Mouse (Mus musculus): ENCODE data around the gene Akap2. TPM values are rescaled to one million over a fixed set of nuclear protein-coding genes. Genes with fewer than 3 reads are reported as not detected.

Gene Akap2
- polyA plus RNA-seq, 1 experiment: 20.8 TPM

DNA sequence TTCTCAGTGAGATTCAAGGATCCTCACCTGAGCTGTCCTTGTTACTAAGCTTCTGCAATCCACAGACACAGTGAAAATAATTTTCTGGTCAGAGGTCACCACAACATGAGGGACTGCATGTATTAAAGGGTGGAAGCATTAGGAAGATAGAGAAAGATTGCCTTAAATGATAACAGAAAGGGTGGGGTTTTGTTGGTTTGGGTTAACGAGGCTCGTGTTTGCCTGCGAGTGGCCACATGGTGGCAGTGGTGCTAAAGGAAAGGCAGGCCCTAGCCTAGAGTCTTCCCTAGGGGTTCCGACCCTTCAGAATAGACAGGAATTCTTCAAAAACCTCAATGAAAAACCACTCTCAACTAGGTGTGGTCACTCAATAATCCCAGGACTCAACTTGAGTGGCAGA, 183.8 kb downstream of the Akap2 start:
- no peak overlapping the region for H3K27ac ChIP-seq (ENCODE audit: insufficient read depth, low read length)
- H3K4me3 ChIP-seq (ENCODE audit: insufficient read depth, low read length): no peak overlapping the region
- H3K4me1 ChIP-seq (ENCODE audit: control insufficient read depth, insufficient read depth, low read length): no peaks in the 10 kb centered on the region
- peak; percentile 81 for TF ChIP-seq CTCF (IDR thresholded peaks at IDR 0.05; ENCODE audit: extremely low read depth, insufficient read depth, low read length)
- TF ChIP-seq POLR2A (IDR thresholded peaks at IDR 0.05; ENCODE audit: extremely low read depth, insufficient read depth, low read length): no peak

DNA sequence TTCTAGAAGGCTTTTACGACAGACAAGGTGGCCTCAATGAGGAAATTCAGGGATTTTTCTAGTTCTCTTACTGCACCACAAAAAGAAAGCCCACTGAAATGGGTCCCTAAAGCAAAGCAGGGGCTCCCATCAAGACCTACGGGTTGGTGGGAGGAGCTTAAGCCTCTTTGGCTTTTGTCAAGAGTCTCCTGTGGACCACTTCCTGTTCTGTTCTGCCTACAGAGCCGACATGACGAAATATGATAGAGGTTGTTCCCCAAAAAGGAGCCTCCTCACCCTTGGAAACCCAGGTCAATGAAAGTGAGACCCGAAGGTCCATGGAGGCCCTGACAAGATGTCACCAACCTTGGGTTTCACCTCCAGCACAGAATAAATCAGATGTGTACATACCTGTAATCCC, 185.2 kb downstream of the Akap2 start:
- no peaks in the 10 kb centered on the region for H3K4me1 ChIP-seq (ENCODE audit: control insufficient read depth, insufficient read depth, low read length)
- H3K27ac ChIP-seq (ENCODE audit: insufficient read depth, low read length): no peak overlapping the region
- no peak overlapping the region for H3K4me3 ChIP-seq (ENCODE audit: insufficient read depth, low read length)
- TF ChIP-seq POLR2A (IDR thresholded peaks at IDR 0.05; ENCODE audit: extremely low read depth, insufficient read depth, low read length) (no peak), CTCF (IDR thresholded peaks at IDR 0.05; ENCODE audit: extremely low read depth, insufficient read depth, low read length) (no peak)

DNA sequence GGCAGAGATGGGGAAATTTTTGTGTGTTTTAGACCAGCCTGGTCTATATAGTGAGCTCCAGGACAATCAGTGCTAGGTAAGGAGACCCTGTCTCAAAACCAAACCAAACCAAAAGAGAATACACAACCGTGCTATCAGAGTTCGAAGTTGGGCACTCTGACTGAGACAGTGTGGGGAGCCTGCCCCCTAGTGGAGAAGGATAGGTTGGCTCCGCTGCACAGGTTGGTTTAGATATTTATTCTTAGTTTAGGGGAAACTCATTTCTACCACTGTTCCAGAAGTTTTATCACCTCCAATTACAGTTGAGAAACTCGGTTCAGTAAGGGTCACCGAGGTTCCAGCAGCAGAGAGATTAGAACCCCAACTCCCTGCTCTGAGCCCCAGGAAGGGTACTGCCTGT, 186.8 kb downstream of the Akap2 start:
- Histone ChIP-seq H3K27ac (ENCODE audit: insufficient read depth, low read length) (no peak overlapping the region), H3K4me3 (ENCODE audit: insufficient read depth, low read length) (no peak overlapping the region), H3K4me1 (ENCODE audit: control insufficient read depth, insufficient read depth, low read length) (no peaks in the 10 kb centered on the region)
- TF ChIP-seq POLR2A (IDR thresholded peaks at IDR 0.05; ENCODE audit: extremely low read depth, insufficient read depth, low read length) (no peak), CTCF (IDR thresholded peaks at IDR 0.05; ENCODE audit: extremely low read depth, insufficient read depth, low read length) (peak; percentile 90)

DNA sequence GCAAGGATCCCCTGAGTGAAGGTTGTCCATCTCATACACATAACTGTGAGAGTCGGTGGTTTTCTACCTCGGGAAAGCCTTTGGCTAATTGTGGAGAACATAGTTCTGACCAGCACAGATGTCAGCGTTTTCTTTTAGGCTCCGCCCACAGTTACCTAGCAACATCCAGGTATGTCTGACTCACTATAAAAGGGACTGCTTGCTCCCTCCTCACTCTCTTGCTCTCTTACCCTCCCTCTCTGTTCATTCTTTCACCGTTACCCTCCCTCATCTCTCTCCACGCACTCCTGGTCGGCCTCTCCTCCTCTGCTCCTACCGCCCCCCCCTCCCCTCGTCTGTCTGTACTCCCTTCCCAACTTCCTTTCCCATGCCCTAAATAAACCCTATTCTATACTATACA, 187.2 kb downstream of the Akap2 start:
- H3K27ac ChIP-seq (ENCODE audit: insufficient read depth, low read length): no peak overlapping the region
- no peak overlapping the region for H3K4me3 ChIP-seq (ENCODE audit: insufficient read depth, low read length)
- no peaks in the 10 kb centered on the region for H3K4me1 ChIP-seq (ENCODE audit: control insufficient read depth, insufficient read depth, low read length)
- TF ChIP-seq POLR2A (IDR thresholded peaks at IDR 0.05; ENCODE audit: extremely low read depth, insufficient read depth, low read length) (no peak), CTCF (IDR thresholded peaks at IDR 0.05; ENCODE audit: extremely low read depth, insufficient read depth, low read length) (no peak)

- TF ChIP-seq CTCF (IDR thresholded peaks at IDR 0.05; ENCODE audit: extremely low read depth, insufficient read depth, low read length): no peak
- TF ChIP-seq POLR2A (IDR thresholded peaks at IDR 0.05; ENCODE audit: extremely low read depth, insufficient read depth, low read length): no peak
- Histone ChIP-seq H3K27ac (ENCODE audit: insufficient read depth, low read length) (no peak overlapping the region), H3K4me3 (ENCODE audit: insufficient read depth, low read length) (no peak overlapping the region), H3K4me1 (ENCODE audit: control insufficient read depth, insufficient read depth, low read length) (no peaks in the 10 kb centered on the region)
Measured at GRCm38 (mm10) chr4:57906708-57907107, 189.3 kb downstream of the Akap2 start.

DNA sequence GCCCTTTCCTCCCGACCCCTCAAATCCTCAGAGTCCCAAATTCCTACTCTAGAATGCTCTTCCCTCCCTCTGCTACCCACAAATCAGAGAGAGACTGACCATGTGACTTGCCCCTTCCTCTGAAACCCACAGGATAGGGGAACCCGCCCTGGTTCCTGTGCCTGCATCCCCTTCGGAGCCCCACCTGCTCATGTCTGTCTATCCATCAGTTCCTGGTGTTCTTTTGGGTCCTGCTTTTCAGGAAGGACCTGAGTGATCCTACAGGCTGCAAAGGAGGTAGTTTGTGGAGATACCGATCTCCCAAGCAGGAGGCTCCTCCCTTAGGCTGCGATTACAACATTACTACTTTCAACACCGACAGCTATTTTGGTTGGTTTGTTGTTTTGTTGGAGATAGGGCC, 191.4 kb downstream of the Akap2 start:
- Histone ChIP-seq H3K4me3 (ENCODE audit: insufficient read depth, low read length) (no peak overlapping the region), H3K4me1 (ENCODE audit: control insufficient read depth, insufficient read depth, low read length) (no peaks in the 10 kb centered on the region), H3K27ac (ENCODE audit: insufficient read depth, low read length) (no peak overlapping the region)
- TF ChIP-seq CTCF (IDR thresholded peaks at IDR 0.05; ENCODE audit: extremely low read depth, insufficient read depth, low read length) (no peak), POLR2A (IDR thresholded peaks at IDR 0.05; ENCODE audit: extremely low read depth, insufficient read depth, low read length) (no peak)

- Histone ChIP-seq H3K4me1 (ENCODE audit: control insufficient read depth, insufficient read depth, low read length) (no peaks in the 10 kb centered on the region), H3K27ac (ENCODE audit: insufficient read depth, low read length) (no peak overlapping the region), H3K4me3 (ENCODE audit: insufficient read depth, low read length) (no peak overlapping the region)
- TF ChIP-seq CTCF (IDR thresholded peaks at IDR 0.05; ENCODE audit: extremely low read depth, insufficient read depth, low read length) (no peak), POLR2A (IDR thresholded peaks at IDR 0.05; ENCODE audit: extremely low read depth, insufficient read depth, low read length) (no peak)
Measured at GRCm38 (mm10) chr4:57913021-57913420, 195.6 kb downstream of the Akap2 start.

DNA sequence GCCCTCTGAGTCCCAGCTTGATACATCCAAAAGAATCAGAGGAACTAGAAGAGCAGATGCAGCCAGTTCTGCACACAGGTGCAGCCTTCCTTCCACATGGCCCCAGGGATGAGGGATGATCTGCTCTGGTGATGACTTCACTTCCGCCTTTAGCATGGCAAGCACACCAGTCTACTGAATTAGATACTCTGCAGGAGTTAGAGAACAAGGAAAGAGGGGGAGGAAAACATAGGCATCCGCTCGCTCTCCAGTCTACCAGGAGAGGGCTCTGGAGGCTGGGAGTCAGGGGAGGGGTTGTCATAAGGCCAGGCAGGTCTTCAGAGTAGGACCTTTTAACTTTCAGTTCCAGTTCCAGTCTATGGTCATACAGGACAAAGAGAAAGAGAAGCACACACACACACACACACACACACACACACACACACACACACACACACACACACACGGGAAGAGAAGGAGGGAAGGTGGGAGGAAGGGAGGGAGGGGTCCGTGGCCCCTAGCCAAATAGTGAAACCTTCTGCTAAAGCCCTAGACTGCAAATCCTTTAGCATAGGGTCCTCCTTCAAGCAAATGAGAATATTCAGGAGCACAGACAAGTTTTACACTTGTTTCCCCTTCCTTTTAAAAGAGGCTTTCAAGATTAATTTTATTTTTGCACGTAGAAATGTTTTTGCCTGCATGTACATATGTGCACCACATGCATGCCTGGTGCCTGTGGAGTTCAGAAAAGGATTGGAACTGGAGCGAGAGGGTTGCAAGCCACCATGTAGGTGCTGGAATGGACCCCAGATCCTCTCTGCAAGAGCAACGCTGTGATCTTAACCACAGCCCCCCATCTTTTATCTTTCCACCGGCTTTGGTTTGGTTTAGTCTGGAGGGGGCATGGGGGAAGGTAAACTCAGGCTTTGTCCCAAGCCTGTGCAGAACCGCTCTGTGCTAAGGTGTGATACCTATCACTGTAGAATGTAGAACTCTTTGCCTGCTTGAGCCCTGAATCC, 197.0 kb downstream of the Akap2 start:
- H3K4me3 ChIP-seq (ENCODE audit: insufficient read depth, low read length): no peak overlapping the region
- TF ChIP-seq POLR2A (IDR thresholded peaks at IDR 0.05; ENCODE audit: extremely low read depth, insufficient read depth, low read length) (no peak), CTCF (IDR thresholded peaks at IDR 0.05; ENCODE audit: extremely low read depth, insufficient read depth, low read length) (no peak)
- no peaks in the 10 kb centered on the region for H3K4me1 ChIP-seq (ENCODE audit: control insufficient read depth, insufficient read depth, low read length)
- H3K27ac ChIP-seq (ENCODE audit: insufficient read depth, low read length): no peak overlapping the region

DNA sequence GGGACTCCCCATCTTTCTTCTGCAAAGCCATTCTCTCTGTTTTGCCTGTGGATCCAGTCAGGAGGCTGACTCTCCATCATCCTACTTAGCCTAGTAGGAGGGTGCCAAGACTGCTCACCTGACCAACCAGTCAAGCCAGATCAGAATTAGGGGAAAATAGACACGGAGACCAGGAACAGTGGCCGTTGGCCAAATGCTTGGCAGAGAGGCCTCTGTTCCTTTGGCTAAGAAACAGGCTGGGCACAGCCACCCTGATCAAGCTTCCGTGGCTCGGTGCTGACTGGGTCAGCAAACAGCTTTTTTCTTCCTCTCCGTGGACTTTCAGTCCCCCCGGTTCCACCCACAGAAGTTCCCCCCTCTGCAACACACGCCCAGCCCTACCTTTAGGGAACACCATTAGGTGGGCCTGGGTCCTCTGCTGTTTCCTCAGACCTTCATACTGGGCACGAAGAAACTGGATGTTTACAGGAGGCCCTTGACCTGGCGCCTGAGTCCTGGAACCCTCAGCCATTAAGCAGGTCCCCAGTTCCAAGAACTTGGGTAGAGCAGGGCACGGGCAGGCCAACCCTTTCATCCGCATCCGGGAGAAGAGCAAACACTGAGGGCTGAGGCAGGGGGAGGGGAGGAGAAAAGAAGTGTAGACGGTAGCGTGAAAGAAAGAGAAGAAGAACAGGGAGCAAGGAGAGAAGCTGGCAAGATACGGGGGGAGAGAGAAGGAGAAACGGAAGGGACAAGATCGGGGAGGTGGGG, 197.9 kb downstream of the Akap2 start:
- no peaks in the 10 kb centered on the region for H3K4me1 ChIP-seq (ENCODE audit: control insufficient read depth, insufficient read depth, low read length)
- TF ChIP-seq CTCF (IDR thresholded peaks at IDR 0.05; ENCODE audit: extremely low read depth, insufficient read depth, low read length) (no peak), POLR2A (IDR thresholded peaks at IDR 0.05; ENCODE audit: extremely low read depth, insufficient read depth, low read length) (no peak)
- H3K4me3 ChIP-seq (ENCODE audit: insufficient read depth, low read length): no peak overlapping the region
- H3K27ac ChIP-seq (ENCODE audit: insufficient read depth, low read length): no peak overlapping the region

Measured in cortical plate, adult 2 months (tissue).